Mouse (Mus musculus) C2C12 (cell line): Measurements from ENCODE around the gene Vps9d1.

Experiments used
- CEBPB ChIP-seq: IDR thresholded peaks from one replicate; pipeline ENCODE4 v1.6.1; 2011; ENCODE audit warnings: low read depth, mild to moderate bottlenecking, control low read depth, moderate library complexity
- CTCF ChIP-seq: IDR thresholded peaks from one replicate; pipeline ENCODE4 v1.5.1; 2011; ENCODE audit not compliant: control insufficient read depth, insufficient read depth, insufficient read length
- FOSL1 ChIP-seq: IDR thresholded peaks from one replicate; pipeline ENCODE4 v1.8.0; 2011; ENCODE audit warnings: mild to moderate bottlenecking, low read length; ENCODE audit not compliant: poor library complexity, insufficient read depth, severe bottlenecking
- MAX ChIP-seq: IDR thresholded peaks from one replicate; pipeline ENCODE4 v1.6.1; 2011; ENCODE audit warnings: mild to moderate bottlenecking, control low read depth
- MYOD1 ChIP-seq: IDR thresholded peaks from one replicate; pipeline ENCODE4 v1.6.1; 2011; ENCODE audit warnings: low read depth; ENCODE audit not compliant: control insufficient read depth, insufficient read length
- MYOG ChIP-seq: IDR thresholded peaks from one replicate; pipeline ENCODE4 v1.6.1; 2011; ENCODE audit not compliant: control insufficient read depth, insufficient read length; ENCODE audit errors: extremely low read depth
- USF1 ChIP-seq: IDR thresholded peaks from one replicate; pipeline ENCODE4 v1.6.1; 2011; ENCODE audit warnings: low read depth, mild to moderate bottlenecking, control low read depth, moderate library complexity

DNA sequence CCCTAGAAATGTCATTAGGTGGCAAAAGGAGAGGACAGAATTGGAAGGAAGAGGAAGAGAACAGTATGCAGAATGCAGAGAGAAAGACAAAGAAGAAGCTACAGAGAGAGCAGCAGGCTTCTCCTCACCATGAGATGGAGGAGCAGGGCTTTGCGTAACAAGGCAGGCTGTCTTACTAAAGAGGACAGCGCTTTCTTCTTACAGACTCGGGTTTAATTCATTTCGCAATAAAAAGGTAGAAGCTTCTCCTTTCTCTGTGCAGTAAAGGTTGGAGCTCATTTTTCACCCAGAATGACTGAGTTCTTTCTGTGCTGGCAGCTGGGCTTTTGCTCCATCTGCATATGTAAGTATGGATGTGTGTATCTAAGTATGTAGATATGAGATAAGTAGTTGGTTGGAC lies 25.7 kb upstream of the Vps9d1 start:
- no peak for TF ChIP-seq CTCF
- no peak for TF ChIP-seq MAX
- TF ChIP-seq CEBPB = no peak
- TF ChIP-seq USF1 = no peak
- no peak for TF ChIP-seq MYOG
- TF ChIP-seq MYOD1 = no peak
- TF ChIP-seq FOSL1 = no peak
